Mouse (Mus musculus): ENCODE results near the gene Vti1a.

GRCm38 (mm10) chr19:55565523-55566369, 249.7 kb downstream of the Vti1a start:
- TF ChIP-seq CTCF (IDR thresholded peaks at IDR 0.05), result no peak
- TF ChIP-seq EP300 (IDR thresholded peaks at IDR 0.05), result no peak

All from lung, postnatal 0 days (tissue).